Mouse (Mus musculus): ENCODE measurements around the gene Tmem102. TPM values are rescaled to one million over a fixed set of nuclear protein-coding genes. Genes with fewer than 3 reads are reported as not detected.

The Tmem102 gene
- polyA plus RNA-seq, 1 experiment from 2014 or later = 0.52 TPM

- ATAC-seq = no peak
- H3K9me3 ChIP-seq = no peaks in the 10 kb centered on the region
- no peak within 1 kb of the TSS for H3K4me3 ChIP-seq (replicated peaks)
- no peaks in the 10 kb centered on the region for H3K36me3 ChIP-seq
- 0 out of 2 replicates have a peak, but pooled peaks cover under 1% of the 10 kb centered on the region for H3K27me3 ChIP-seq
- H3K27ac ChIP-seq = peak within 1 kb of the TSS; percentile 97
- H3K9ac ChIP-seq (replicated peaks) = peak within 1 kb of the TSS; percentile 74; the same call in 1 of the 2 replicates
- WGBS = 78% methylated on average over 1 of the region's 1 CpGs
- H3K4me2 ChIP-seq (replicated peaks) = no peak within 1 kb of the TSS
- H3K4me1 ChIP-seq (replicated peaks) = peaks cover 41% of the 10 kb centered on the region
Measured at GRCm38 (mm10) chr11:69761868-69762267, 43.6 kb downstream of the Tmem102 start, which contains the start of gene Slc35g3. TSS of gene Slc35g3 (minus strand) at chr11:69761968.

DNA sequence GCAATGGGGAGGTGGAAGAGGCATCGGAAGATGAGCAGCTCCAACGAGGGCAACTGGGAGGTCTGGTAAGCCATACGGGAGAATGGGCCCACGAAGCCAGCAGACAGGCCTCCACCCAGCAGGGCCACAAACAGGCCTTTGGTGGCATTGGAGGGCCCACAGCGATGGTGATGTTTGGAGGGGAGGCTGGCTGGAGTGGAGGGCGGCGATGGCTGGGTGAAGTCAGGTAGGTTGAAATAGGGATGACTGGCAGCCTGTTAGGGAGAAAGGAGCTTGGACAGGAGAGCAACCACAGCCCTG, 44.6 kb downstream of the Tmem102 start:
- Histone ChIP-seq H3K27ac (peak overlapping the region; percentile 97), H3K9ac (replicated peaks) (peak overlapping the region; percentile 74; the same call in 1 of the 2 replicates), H3K4me2 (replicated peaks) (no peak overlapping the region), H3K36me3 (no peaks in the 10 kb centered on the region), H3K4me1 (replicated peaks) (peaks cover 44% of the 10 kb centered on the region), H3K9me3 (no peaks in the 10 kb centered on the region), H3K4me3 (replicated peaks) (no peak overlapping the region), H3K27me3 (no peaks in the 10 kb centered on the region)
- 87% methylated on average over 7 of the region's 7 CpGs for WGBS
- no peak for ATAC-seq

- Histone ChIP-seq H3K27me3 (no peaks in the 10 kb centered on the region), H3K4me1 (replicated peaks) (peaks cover 47% of the 10 kb centered on the region), H3K9me3 (no peaks in the 10 kb centered on the region), H3K4me2 (replicated peaks) (peak overlapping the region; percentile 84), H3K27ac (peak overlapping the region; percentile 97), H3K9ac (replicated peaks) (peak overlapping the region; percentile 74), H3K36me3 (no peaks in the 10 kb centered on the region), H3K4me3 (replicated peaks) (peak overlapping the region; percentile 64)
- ATAC-seq = no peak
- 76% methylated on average over 14 of the region's 14 CpGs for whole genome bisulfite sequencing
Measured at GRCm38 (mm10) chr11:69760160-69760900, 45.1 kb downstream of the Tmem102 start.

DNA sequence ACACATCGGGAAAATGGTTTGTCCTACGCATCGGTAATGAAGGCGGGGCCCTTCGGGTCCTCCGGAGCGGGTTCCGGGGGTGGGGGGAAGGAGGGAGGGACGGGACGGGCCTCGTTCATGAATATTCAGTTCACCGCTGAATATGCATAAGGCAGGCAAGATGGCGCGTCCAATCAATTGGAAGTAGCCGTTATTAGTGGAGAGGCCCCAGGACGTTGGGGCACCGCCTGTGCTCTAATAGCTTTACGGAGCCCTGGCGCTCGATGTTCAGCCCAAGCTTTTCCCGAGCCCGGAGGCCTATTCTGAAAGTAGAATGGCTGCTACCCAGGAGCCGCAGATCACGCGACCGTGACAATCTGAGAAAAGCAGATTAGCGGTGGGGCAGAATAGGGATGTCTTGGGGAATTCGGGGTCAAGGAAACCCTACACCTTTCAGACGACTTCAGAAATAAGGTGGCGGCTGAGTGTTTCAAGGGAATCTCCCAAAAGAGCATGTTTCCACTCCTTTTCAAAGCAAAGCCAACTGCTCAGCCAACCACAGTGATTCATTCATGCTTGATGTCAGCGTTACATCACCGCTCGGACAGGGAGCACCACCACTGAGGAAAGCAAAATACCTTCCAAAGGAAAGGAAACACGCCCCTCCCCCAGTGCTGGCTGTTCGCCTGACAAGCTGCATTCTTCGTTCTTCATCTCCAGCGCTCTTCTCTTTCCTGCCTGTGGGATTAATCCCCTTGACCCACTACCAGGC, 46.3 kb downstream of the Tmem102 start:
- Histone ChIP-seq H3K27ac (peak overlapping the region; percentile 97), H3K27me3 (no peaks in the 10 kb centered on the region), H3K4me2 (replicated peaks) (peak overlapping the region; percentile 84), H3K36me3 (no peaks in the 10 kb centered on the region), H3K4me1 (replicated peaks) (peaks cover 55% of the 10 kb centered on the region), H3K9me3 (no peaks in the 10 kb centered on the region), H3K4me3 (replicated peaks) (peak overlapping the region; percentile 64), H3K9ac (replicated peaks) (peak overlapping the region; percentile 74)
- WGBS = 0% methylated on average over 37 of the region's 37 CpGs
- ATAC-seq = peak; percentile 86

DNA sequence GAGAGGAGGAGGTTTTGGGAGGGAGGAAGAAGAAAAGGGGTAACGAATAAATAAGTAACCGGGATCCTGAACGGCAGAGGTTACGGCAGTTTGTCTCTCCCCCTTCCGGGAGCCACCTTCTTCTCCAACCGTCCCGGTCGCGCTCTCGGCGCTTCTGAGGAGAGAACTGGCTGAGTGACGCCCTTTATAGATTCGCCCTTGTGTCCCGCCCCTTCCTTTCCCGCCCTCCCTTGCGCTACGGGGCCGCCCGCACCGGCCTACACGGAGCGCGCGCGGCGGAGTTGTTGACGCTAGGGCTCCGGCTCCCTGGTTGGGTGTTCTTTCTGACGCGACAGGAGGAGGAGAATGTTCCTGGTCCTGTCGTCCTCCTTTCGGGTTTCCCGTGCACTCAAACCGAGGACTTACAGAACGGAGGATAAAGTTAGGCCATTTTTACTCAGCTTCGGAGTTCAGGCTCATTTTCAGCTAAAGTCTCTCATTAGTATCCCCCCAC, 46.9 kb downstream of the Tmem102 start, which contains the start of gene Polr2a:
TSS of gene Polr2a (minus strand) at position 160 of the 493 bp plus-strand sequence.
- under 1% methylated on average over 36 of the region's 36 CpGs for WGBS
- peaks cover 61% of the 10 kb centered on the region for H3K4me1 ChIP-seq (replicated peaks)
- H3K9ac ChIP-seq (replicated peaks) = peak within 1 kb of the TSS; percentile 82
- H3K27ac ChIP-seq = peak within 1 kb of the TSS; percentile 97
- H3K9me3 ChIP-seq = no peaks in the 10 kb centered on the region
- peak within 1 kb of the TSS; percentile 84 for H3K4me2 ChIP-seq (replicated peaks)
- peak within 1 kb of the TSS; percentile 64 for H3K4me3 ChIP-seq (replicated peaks)
- no peaks in the 10 kb centered on the region for H3K27me3 ChIP-seq
- ATAC-seq = peak; percentile 94
- no peaks in the 10 kb centered on the region for H3K36me3 ChIP-seq

GRCm38 (mm10) chr11:69758090-69758456, 47.4 kb downstream of the Tmem102 start:
- under 1% methylated on average over 26 of the region's 26 CpGs for WGBS
- peak overlapping the region; percentile 82 for H3K9ac ChIP-seq (replicated peaks)
- peak; percentile 84 for ATAC-seq
- H3K27me3 ChIP-seq = no peaks in the 10 kb centered on the region
- no peaks in the 10 kb centered on the region for H3K9me3 ChIP-seq
- H3K36me3 ChIP-seq = no peaks in the 10 kb centered on the region
- peak overlapping the region; percentile 97 for H3K27ac ChIP-seq
- peak overlapping the region; percentile 64 for H3K4me3 ChIP-seq (replicated peaks)
- peaks cover 63% of the 10 kb centered on the region for H3K4me1 ChIP-seq (replicated peaks)
- peak overlapping the region; percentile 84 for H3K4me2 ChIP-seq (replicated peaks)

- Histone ChIP-seq H3K4me1 (replicated peaks) (peaks cover 69% of the 10 kb centered on the region), H3K27ac (peak overlapping the region; percentile 97), H3K9ac (replicated peaks) (peak overlapping the region; percentile 82), H3K36me3 (no peaks in the 10 kb centered on the region), H3K9me3 (no peaks in the 10 kb centered on the region), H3K4me3 (replicated peaks) (peak overlapping the region; percentile 64), H3K4me2 (replicated peaks) (peak overlapping the region; percentile 84), H3K27me3 (no peaks in the 10 kb centered on the region)
- ATAC-seq = no peak
- WGBS = 45% methylated on average over 9 of the region's 9 CpGs
Measured at GRCm38 (mm10) chr11:69757303-69758089, 47.9 kb downstream of the Tmem102 start.

DNA sequence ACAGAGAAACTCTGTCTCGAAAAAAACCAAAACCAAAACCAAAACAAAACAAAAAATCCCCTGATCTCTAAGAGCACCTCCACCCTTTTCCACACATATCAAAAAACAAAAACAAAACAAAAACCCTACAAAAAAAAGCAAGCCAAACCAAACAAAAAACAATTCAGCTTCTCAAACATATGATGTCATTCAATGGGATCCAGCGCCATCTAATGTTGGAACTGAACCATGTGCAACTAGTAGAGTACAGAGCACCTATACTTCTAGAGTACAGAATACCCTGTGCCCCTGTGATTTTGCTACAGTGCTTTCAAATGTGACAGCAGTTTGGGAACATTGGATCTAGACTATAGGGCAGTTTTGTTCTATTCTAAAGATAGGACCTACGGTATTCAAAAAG, 50.7 kb downstream of the Tmem102 start:
- no peak overlapping the region for H3K9ac ChIP-seq (replicated peaks)
- WGBS = 56% methylated on average over 3 of the region's 3 CpGs
- peak overlapping the region; percentile 84 for H3K4me2 ChIP-seq (replicated peaks)
- H3K4me3 ChIP-seq (replicated peaks) = peak overlapping the region; percentile 20
- no peak overlapping the region for H3K27ac ChIP-seq
- no peaks in the 10 kb centered on the region for H3K36me3 ChIP-seq
- no peaks in the 10 kb centered on the region for H3K27me3 ChIP-seq
- H3K9me3 ChIP-seq = no peaks in the 10 kb centered on the region
- peaks cover 69% of the 10 kb centered on the region for H3K4me1 ChIP-seq (replicated peaks)
- no peak for ATAC-seq

DNA sequence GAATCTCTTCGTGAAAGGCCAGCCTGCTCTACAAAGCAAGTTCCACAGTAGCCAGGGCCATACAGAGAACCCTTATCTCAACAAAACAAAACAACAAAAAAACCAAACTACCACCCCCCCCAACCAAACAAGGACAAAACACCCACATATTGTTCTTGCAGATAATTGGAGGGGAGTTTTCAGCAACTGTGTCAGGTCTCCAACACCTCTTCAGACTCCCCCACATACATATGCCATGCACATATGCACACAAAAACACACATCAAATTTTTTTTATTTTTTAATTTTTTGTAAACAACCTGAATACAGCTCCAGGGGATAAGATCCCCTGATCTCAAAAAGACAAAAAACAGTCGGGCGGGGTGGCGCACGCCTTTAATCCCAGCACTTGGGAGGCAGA, 51.2 kb downstream of the Tmem102 start:
- Histone ChIP-seq H3K27me3 (no peaks in the 10 kb centered on the region), H3K9me3 (no peaks in the 10 kb centered on the region), H3K4me3 (replicated peaks) (peak overlapping the region; percentile 20; the same call in 1 of the 2 replicates)

More for the DNA sequence above, 51.2 kb downstream of the Tmem102 start:
- no peak overlapping the region for H3K27ac ChIP-seq
- no peaks in the 10 kb centered on the region for H3K36me3 ChIP-seq
- peak overlapping the region; percentile 84 for H3K4me2 ChIP-seq (replicated peaks)
- 91% methylated on average over 5 of the region's 5 CpGs for WGBS
- no peak overlapping the region for H3K9ac ChIP-seq (replicated peaks)
- peaks cover 65% of the 10 kb centered on the region for H3K4me1 ChIP-seq (replicated peaks)
- no peak for ATAC-seq
